ENCODE assay signal across 8 mouse cellular contexts in the genomic region with DNA sequence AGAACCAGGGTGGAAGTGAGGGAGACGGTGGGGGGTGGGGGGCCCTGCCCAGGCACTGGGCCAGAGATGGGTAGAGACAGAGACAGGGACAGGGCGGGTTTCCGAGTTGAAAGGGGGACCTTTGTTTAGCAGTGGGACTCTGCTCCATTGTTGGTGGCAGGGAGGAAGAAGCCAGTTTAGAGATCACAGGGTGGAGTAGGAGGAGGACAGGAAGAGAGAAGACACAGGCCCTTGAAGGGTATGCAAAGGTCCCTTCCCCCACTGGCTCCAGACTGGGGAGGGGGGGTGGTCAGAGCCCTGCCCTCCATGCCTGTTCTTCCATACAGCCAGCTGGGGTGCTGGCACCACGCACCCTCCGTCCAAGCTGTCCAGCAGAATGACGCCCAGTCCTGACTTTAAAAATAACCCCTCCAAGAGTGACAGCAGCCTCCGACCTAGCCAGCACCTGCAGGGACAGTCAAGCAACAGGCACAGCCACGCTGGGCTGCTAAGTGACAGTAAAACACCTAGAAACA. TPM values are rescaled to one million over a fixed set of nuclear protein-coding genes. Genes with fewer than 3 reads are reported as not detected.
DNase-seq lines count a peak whose midpoint lies in the region; ATAC-seq lines count a peak whose summit lies in the region.

No protein-coding gene starts in this region.

- H3K4me3 ChIP-seq in heart, embryonic 11.5 days (ENCODE audit: low read depth, low read length): no peak overlapping the region
- 0 out of 2 replicates have a peak overlapping the region, but pooled peaks have one; percentile 2 for H3K4me3 ChIP-seq in kidney, embryonic 15.5 days (replicated peaks)

- WGBS in heart, embryonic 11.5 days (ENCODE audit: insufficient replicate concordance): 22% methylated on average over 8 of the region's 8 CpGs
- WGBS in kidney, embryonic 15.5 days: 39% methylated on average over 8 of the region's 8 CpGs

- H3K4me1 ChIP-seq in heart, embryonic 11.5 days (ENCODE audit: control insufficient read depth, insufficient read depth, low read length): peaks cover 83% of the 10 kb centered on the region
- peaks cover 97% of the 10 kb centered on the region for H3K4me1 ChIP-seq in kidney, embryonic 15.5 days

- H3K9ac ChIP-seq in heart, embryonic 11.5 days (ENCODE audit: low read depth, low read length): 0 out of 2 replicates have a peak overlapping the region, but pooled peaks have one; percentile 22
- H3K9ac ChIP-seq in kidney, embryonic 15.5 days: no peak overlapping the region

- no peak; the same call in 1 of the 2 replicates for ATAC-seq in heart, embryonic 11.5 days (replicated peaks; ENCODE audit: insufficient number of reproducible peaks, low FRiP score, low TSS enrichment)
- ATAC-seq in kidney, embryonic 15.5 days (replicated peaks; ENCODE audit: low FRiP score): peak; percentile 13; the same call in 1 of the 2 replicates

- DNase-seq in ES-CJ7 (ENCODE audit: low read depth, low spot score): peak; percentile 85
- DNase-seq in cerebellum, adult 18-20 months: peak; percentile 83 to 89
- peak; percentile 80 to 91 for DNase-seq in lung, postnatal 4 days
- DNase-seq in yolk sac, embryonic 10.5 days (ENCODE audit: low spot score): no peak
- DNase-seq in spleen, postnatal 10 days (ENCODE audit: low spot score in 2 of 2): no peak
- DNase-seq in c-Kit-positive CD71-positive TER-119-positive erythroid progenitor cells, embryonic 14.5 days (ENCODE audit: low spot score): no peak

- H3K27ac ChIP-seq in heart, embryonic 11.5 days (ENCODE audit: low read depth, low read length): peak overlapping the region; percentile 79
- H3K27ac ChIP-seq in kidney, embryonic 15.5 days: peak overlapping the region; percentile 76

- no peaks in the 10 kb centered on the region for H3K9me3 ChIP-seq in heart, embryonic 11.5 days (replicated peaks; ENCODE audit: control insufficient read depth, low read length)
- H3K9me3 ChIP-seq in kidney, embryonic 15.5 days (replicated peaks): no peaks in the 10 kb centered on the region

- H3K4me2 ChIP-seq in heart, embryonic 11.5 days: peak overlapping the region; percentile 34
- H3K4me2 ChIP-seq in kidney, embryonic 15.5 days: peak overlapping the region; percentile 36

- peaks cover 6% of the 10 kb centered on the region; the same call in 1 of the 2 replicates for H3K36me3 ChIP-seq in heart, embryonic 11.5 days (ENCODE audit: control insufficient read depth, insufficient read depth, low read length)
- peaks cover 13% of the 10 kb centered on the region for H3K36me3 ChIP-seq in kidney, embryonic 15.5 days

- no peaks in the 10 kb centered on the region for H3K27me3 ChIP-seq in heart, embryonic 11.5 days (ENCODE audit: control insufficient read depth, insufficient read depth, low read length)
- no peaks in the 10 kb centered on the region for H3K27me3 ChIP-seq in kidney, embryonic 15.5 days

RNA-seq across cellular contexts. Expression of a gene that starts 7.6 kb away (rescaled TPM):
- 72.2 and 80.6 TPM in 2 replicates for polyA plus RNA-seq in heart, embryonic 11.5 days (2014; fragmentation: Nextera tagmentation; extraction: Ambion mirVana)
- 107 and 121 TPM in 2 replicates for polyA plus RNA-seq in kidney, embryonic 15.5 days (2015; fragmentation: Nextera tagmentation; extraction: Ambion mirVana)

RNA-seq across cellular contexts. Expression of a gene that starts 24.6 kb away (rescaled TPM):
- 67.2 and 70.6 TPM in 2 replicates for polyA plus RNA-seq in heart, embryonic 11.5 days (2014; fragmentation: Nextera tagmentation; extraction: Ambion mirVana)
- 59.0 and 67.2 TPM in 2 replicates for polyA plus RNA-seq in kidney, embryonic 15.5 days (2015; fragmentation: Nextera tagmentation; extraction: Ambion mirVana)

RNA-seq across cellular contexts. Expression of a gene that starts 25.5 kb away (rescaled TPM):
- 89.3 and 107 TPM in 2 replicates for polyA plus RNA-seq in heart, embryonic 11.5 days (2014; fragmentation: Nextera tagmentation; extraction: Ambion mirVana)
- polyA plus RNA-seq in kidney, embryonic 15.5 days (2015; fragmentation: Nextera tagmentation; extraction: Ambion mirVana): 130 and 139 TPM in 2 replicates

RNA-seq across cellular contexts. Expression of a gene that starts 34.1 kb away (rescaled TPM):
- 3.0 and 3.4 TPM in 2 replicates for polyA plus RNA-seq in heart, embryonic 11.5 days (2014; fragmentation: Nextera tagmentation; extraction: Ambion mirVana)
- polyA plus RNA-seq in kidney, embryonic 15.5 days (2015; fragmentation: Nextera tagmentation; extraction: Ambion mirVana): 15.0 and 19.6 TPM in 2 replicates

RNA-seq across cellular contexts. Expression of a gene that starts 51.6 kb away (rescaled TPM):
- 98.8 and 111 TPM in 2 replicates for polyA plus RNA-seq in heart, embryonic 11.5 days (2014; fragmentation: Nextera tagmentation; extraction: Ambion mirVana)
- 119 and 121 TPM in 2 replicates for polyA plus RNA-seq in kidney, embryonic 15.5 days (2015; fragmentation: Nextera tagmentation; extraction: Ambion mirVana)

Comparison
In these comparisons a context has a peak if more than half of its experiments do, and no peak if none do; other contexts are left out.
1. DNase-seq: peak in ES-CJ7 (single experiment), cerebellum, adult 18-20 months (2 of 2) and lung, postnatal 4 days (2 of 2); none in yolk sac, embryonic 10.5 days (single experiment), spleen, postnatal 10 days (0 of 2) and c-Kit-positive CD71-positive TER-119-positive erythroid progenitor cells, embryonic 14.5 days (single experiment).